Mouse (Mus musculus) brain, embryonic 14.5 days (tissue): ENCODE results near the gene Krt14. TPM values are rescaled to one million over a fixed set of nuclear protein-coding genes. Genes with fewer than 3 reads are reported as not detected.

Experiments
- DNase-seq: peaks from one replicate; pipeline ENCODE4 v3.0.0-alpha.2; 2011; ENCODE audit warnings: low read depth
- CTCF ChIP-seq: fragments of 200-500 bp; IDR thresholded peaks from 2 replicates; pipeline ENCODE4 v1.5.1; 2012; ENCODE audit warnings: inconsistent platforms, mild to moderate bottlenecking, moderate library complexity, borderline replicate concordance; ENCODE audit not compliant: insufficient read depth, insufficient read length; ENCODE audit errors: extremely low read depth
- POLR2A ChIP-seq: fragments of 200-500 bp; IDR thresholded peaks from 2 replicates; pipeline ENCODE4 v1.6.1; 2012; ENCODE audit warnings: mild to moderate bottlenecking, inconsistent platforms, borderline replicate concordance; ENCODE audit not compliant: poor library complexity, insufficient read depth, insufficient read length, severe bottlenecking; ENCODE audit errors: extremely low read depth
- polyA plus RNA-seq: library from polyadenylated mRNA; depleted of rRNA; stranded (reverse); fragments of >200 nt; gene quantifications from 2 replicates; pipeline ENCODE4 v1.2.3, GENCODE M21; 2012; rRNA removed

Krt14 gene
- polyA plus RNA-seq, 1 experiment: 36.6 TPM

DNA sequence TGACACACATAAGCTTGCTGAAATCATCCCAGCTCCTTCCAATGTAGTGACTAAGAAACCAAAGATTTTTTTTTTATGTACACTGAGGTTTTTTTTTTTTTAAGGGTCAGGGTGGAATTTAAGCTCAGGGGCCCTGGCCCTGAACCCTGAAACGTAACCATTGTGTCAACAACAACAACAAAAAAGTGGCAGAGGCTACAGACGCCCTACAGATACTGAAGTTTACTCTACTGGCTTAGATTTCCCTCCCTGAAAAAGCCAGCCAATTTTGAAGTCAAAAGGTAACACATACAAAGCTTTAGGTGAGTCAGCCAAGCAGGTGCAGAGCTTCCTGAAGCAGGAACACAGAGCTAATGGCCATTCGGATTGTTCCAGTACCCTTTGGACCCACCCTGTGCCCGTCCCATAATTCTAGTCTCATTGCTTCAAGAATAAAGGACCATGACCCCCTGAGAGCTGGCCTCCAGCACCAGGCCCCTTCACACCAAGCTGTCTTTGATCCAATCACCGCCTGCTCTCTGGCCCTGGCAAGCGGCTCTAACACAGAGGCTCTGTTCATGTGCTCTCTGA is 49.4 kb downstream of the Krt14 start:
- no peak for DNase-seq
- no peak for TF ChIP-seq CTCF
- TF ChIP-seq POLR2A: no peak

DNA sequence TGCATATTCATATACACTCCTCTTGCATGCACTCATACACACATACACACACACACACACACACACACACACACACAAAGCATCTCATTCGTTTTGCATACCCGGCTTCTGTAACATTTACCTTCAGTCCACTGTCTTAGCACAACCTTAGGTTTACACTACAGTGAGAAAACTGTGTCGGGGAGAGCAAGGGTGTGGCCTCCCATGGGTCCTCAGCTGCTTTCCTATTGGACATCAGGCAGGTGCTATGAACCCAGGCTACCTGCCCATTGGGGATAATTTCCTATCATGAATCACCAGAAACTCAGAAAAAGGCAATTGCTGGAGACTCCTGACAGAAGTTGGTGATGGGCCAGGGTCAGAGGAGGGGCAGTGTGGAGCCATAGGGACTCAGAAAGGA is 50.0 kb downstream of the Krt14 start:
- DNase-seq: no peak
- no peak for TF ChIP-seq POLR2A
- no peak for TF ChIP-seq CTCF

DNA sequence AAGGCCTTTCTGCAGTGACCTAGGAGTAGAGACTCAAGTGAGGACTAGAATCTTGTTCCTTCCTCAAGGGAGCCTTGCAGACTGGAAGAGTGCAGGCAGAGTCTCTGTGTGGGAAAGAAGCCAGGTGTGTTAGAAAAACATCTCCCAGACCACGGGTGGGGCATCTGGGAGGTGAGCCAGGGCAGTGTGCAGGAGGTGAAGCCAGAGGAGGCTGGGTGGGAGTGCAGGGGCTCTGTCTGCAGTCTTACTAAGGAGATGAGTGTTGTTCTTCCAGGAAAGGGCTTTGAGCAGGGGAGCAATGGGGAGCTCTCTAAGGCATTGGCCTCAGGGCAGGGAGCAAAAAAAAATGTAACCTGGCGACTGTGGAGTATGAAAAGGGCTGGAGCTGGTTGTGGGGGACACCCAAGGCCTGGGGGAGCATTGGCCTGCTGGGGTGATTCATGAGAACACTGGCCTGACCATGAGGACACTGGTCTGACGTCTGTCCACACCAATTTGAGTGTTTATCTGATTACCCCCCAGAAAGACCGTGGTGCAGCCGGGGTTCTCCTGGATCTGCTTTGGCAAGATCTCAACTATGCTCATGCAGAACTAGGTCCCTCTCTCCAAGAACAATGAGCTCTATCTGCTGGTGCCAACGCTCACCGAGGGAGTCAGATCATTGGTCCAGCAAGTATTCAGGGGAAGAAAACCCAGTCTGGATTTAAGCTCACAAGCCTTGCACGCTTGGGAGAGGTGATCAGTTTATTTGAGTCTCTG is 51.7 kb downstream of the Krt14 start:
- TF ChIP-seq POLR2A (no peak), CTCF (no peak)
- no peak for DNase-seq

Other genes starting within 250 kb of the Krt14 start
- not detected in 2 replicates for gene Krtap29-1, start 228.5 kb downstream of the Krt14 start, polyA plus RNA-seq
- gene Krtap16-1, start 221.0 kb downstream of the Krt14 start, polyA plus RNA-seq: 0.04 TPM in 1 of 2 replicates, not detected in the other
- gene Krtap17-1, start 213.6 kb downstream of the Krt14 start, polyA plus RNA-seq: 0.19 and 0.27 TPM in 2 replicates
- not detected in 2 replicates for gene Krt33a, start 191.3 kb downstream of the Krt14 start, polyA plus RNA-seq
- 0.04 TPM in 1 of 2 replicates, not detected in the other for gene Krt33b, start 177.7 kb downstream of the Krt14 start, polyA plus RNA-seq
- gene Krt34, start 166.0 kb downstream of the Krt14 start, polyA plus RNA-seq: not detected in 2 replicates
- gene Krt31, start 157.0 kb downstream of the Krt14 start, polyA plus RNA-seq: not detected in 2 replicates
- gene Krt32, start 119.3 kb downstream of the Krt14 start, polyA plus RNA-seq: not detected in 2 replicates
- gene Krt35, start 111.3 kb downstream of the Krt14 start, polyA plus RNA-seq: not detected in 2 replicates
- not detected in 2 replicates for gene Krt36, start 101.9 kb downstream of the Krt14 start, polyA plus RNA-seq
- gene Krt13, start 86.0 kb downstream of the Krt14 start, polyA plus RNA-seq: not detected in 2 replicates
- 12.2 and 14.4 TPM in 2 replicates for gene Krt15, start 71.6 kb downstream of the Krt14 start, polyA plus RNA-seq
- gene Krt19, start 58.9 kb downstream of the Krt14 start, polyA plus RNA-seq: 5.4 and 6.3 TPM in 2 replicates
- gene Krt9, start 14.3 kb downstream of the Krt14 start, polyA plus RNA-seq: 0.05 and 0.10 TPM in 2 replicates
- 0.06 and 0.12 TPM in 2 replicates for gene Krt16, start 41.4 kb upstream of the Krt14 start, polyA plus RNA-seq
- gene Krt17, start 53.5 kb upstream of the Krt14 start, polyA plus RNA-seq: 2.1 and 6.1 TPM in 2 replicates
- gene Krt42, start 62.3 kb upstream of the Krt14 start, polyA plus RNA-seq: 0.08 TPM in 1 of 2 replicates, not detected in the other
- 291 and 330 TPM in 2 replicates for gene Eif1, start 112.3 kb upstream of the Krt14 start, polyA plus RNA-seq
- gene Gast, start 126.9 kb upstream of the Krt14 start, polyA plus RNA-seq: 0.60 and 0.66 TPM in 2 replicates
- gene Hap1, start 148.6 kb upstream of the Krt14 start, polyA plus RNA-seq: 188 and 226 TPM in 2 replicates
- gene Jup, start 190.2 kb upstream of the Krt14 start, polyA plus RNA-seq: 69.6 and 94.2 TPM in 2 replicates
- gene P3h4, start 207.3 kb upstream of the Krt14 start, polyA plus RNA-seq: 20.2 and 21.1 TPM in 2 replicates
- 25.0 and 32.8 TPM in 2 replicates for gene Fkbp10, start 208.1 kb upstream of the Krt14 start, polyA plus RNA-seq
- gene Nt5c3b, start 234.3 kb upstream of the Krt14 start, polyA plus RNA-seq: 99.3 and 111 TPM in 2 replicates
- gene Klhl10, start 234.4 kb upstream of the Krt14 start, polyA plus RNA-seq: 0.96 and 1.4 TPM in 2 replicates